Mouse (Mus musculus) limb, embryonic 12.5 days (tissue): ENCODE measurements at regions not wholly inside any gene's neighbourhood (a gene's known extent, or its start where the extent isn't known, plus 50 kb on each side); places are given as distances from the start of the nearest gene placed in this dataset.

Experiments used
- ATAC-seq: fragments of 200-750 bp; cut with Nextera tagmentation; 2 replicates; pipeline ENCODE4 v1.8.0; 2017; ENCODE audit warnings: low read depth, moderate TSS enrichment; ENCODE audit not compliant: insufficient number of reproducible peaks, insufficient read depth, low FRiP score, low TSS enrichment
- H3K27ac ChIP-seq: fragments of 300-500 bp; sonication (generic); 2 replicates; pipeline ENCODE4 v1.5.1; 2016; ENCODE audit warnings: mild to moderate bottlenecking, moderate library complexity
- H3K27me3 ChIP-seq: fragments of 300-500 bp; sonication (generic); 2 replicates; pipeline ENCODE4 v1.6.1; 2016; ENCODE audit warnings: mild to moderate bottlenecking, moderate library complexity
- H3K36me3 ChIP-seq: fragments of 300-500 bp; sonication (generic); 2 replicates; pipeline ENCODE4 v1.6.1; 2016; ENCODE audit warnings: mild to moderate bottlenecking, moderate library complexity
- H3K4me1 ChIP-seq: fragments of 300-500 bp; sonication (generic); replicated peaks from 2 replicates; pipeline ENCODE4 v1.6.1; 2016
- H3K4me2 ChIP-seq: fragments of 300-500 bp; sonication (generic); 2 replicates; pipeline ENCODE4 v1.6.1; 2016; ENCODE audit warnings: mild to moderate bottlenecking, moderate library complexity
- H3K4me3 ChIP-seq: fragments of 300-500 bp; sonication (generic); replicated peaks from 2 replicates; pipeline ENCODE4 v1.5.1; 2016; ENCODE audit warnings: mild to moderate bottlenecking
- H3K9ac ChIP-seq: fragments of 300-500 bp; sonication (generic); replicated peaks from 2 replicates; pipeline ENCODE4 v1.6.1; 2016; ENCODE audit warnings: mild to moderate bottlenecking, moderate library complexity
- H3K9me3 ChIP-seq: fragments of 300-500 bp; sonication (generic); 2 replicates; pipeline ENCODE4 v1.6.1; 2016; ENCODE audit warnings: mild to moderate bottlenecking, moderate library complexity
- WGBS: fragments of 180-500 bp; shearing (Covaris S2); methylation state at CpG from one replicate; pipeline ENCODE4 v1.1.7; 2016; 5-methylcytosine and 5-hydroxymethylcytosine counted together

DNA sequence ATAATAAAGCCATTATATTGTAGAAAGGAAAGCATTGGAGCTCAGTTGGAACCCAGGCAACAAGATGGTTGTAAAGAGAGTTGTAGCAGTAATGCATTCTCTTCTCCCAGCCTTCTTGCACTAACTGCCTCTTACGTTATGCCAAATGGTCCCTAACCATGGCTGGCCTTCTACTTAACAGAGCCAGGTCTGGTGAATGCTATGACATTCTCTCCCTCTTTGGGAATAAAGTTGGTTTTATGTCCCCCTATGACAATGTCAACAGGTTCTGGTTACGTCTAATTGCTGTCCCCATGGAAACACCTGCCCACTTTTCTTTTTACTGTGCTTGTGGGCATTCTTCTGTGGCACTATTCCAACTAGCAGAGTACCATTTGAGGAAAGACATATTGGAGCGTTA, 126.4 kb upstream of the Npvf start:
- no peak overlapping the region for H3K27ac ChIP-seq
- H3K4me1 ChIP-seq, result peaks cover 37% of the 10 kb centered on the region
- no peaks in the 10 kb centered on the region for H3K36me3 ChIP-seq
- H3K9me3 ChIP-seq, result no peaks in the 10 kb centered on the region
- H3K9ac ChIP-seq, result no peak overlapping the region
- no peak overlapping the region for H3K4me3 ChIP-seq
- peaks cover 16% of the 10 kb centered on the region; the same call in 1 of the 2 replicates for H3K27me3 ChIP-seq
- WGBS, result 60% methylated on average over 3 of the region's 3 CpGs
- H3K4me2 ChIP-seq, result no peak overlapping the region
- ATAC-seq, result peak; percentile 52; the same call in 1 of the 2 replicates

DNA sequence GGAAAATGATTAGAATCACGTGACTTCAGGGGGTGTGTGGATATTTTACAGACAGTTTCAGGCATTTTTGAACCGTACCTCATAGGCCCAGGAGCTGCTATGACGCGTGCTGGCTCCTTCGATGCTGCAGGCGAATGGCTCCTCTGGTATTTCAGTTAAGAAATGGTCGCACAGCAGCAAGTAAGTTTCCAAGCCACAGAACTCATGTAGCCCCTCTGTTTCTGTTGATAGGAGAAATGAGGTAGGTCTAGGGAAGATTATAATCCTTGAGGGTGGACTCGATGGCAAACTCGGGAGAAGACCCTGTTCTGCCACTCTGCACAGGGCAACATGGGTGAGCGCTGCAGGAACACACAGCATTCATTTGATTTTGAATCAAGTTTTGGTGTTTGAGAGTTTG, 127.0 kb upstream of the Npvf start:
- H3K36me3 ChIP-seq, result no peaks in the 10 kb centered on the region
- WGBS, result 75% methylated on average over 10 of the region's 10 CpGs
- H3K27me3 ChIP-seq, result peaks cover 14% of the 10 kb centered on the region; the same call in 1 of the 2 replicates
- H3K27ac ChIP-seq, result peak overlapping the region; percentile 47; the same call in 1 of the 2 replicates
- peaks cover 32% of the 10 kb centered on the region for H3K4me1 ChIP-seq
- no peak overlapping the region for H3K4me3 ChIP-seq
- H3K9me3 ChIP-seq, result no peaks in the 10 kb centered on the region
- no peak for ATAC-seq
- H3K4me2 ChIP-seq, result no peak overlapping the region
- no peak overlapping the region for H3K9ac ChIP-seq

DNA sequence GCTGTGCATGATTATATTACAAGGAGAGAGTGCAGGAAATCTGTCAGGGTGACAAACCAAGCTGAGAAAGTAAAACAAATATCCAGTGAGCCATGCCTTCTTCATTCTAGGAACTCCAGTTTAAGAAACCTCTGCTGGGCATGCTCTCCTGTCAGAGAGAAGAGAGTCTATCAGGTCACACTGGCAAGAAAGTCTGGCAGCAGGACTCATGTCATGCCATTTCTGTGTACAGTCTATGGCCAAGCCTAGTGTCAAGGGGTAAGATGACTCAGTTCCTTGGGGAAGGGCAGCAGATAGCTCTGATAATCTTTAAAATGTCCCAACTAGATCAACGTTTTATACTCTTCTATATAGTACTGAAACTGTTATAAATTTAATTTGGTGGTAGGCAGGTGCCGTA, 128.0 kb upstream of the Npvf start:
- Histone ChIP-seq H3K4me1 (peaks cover 22% of the 10 kb centered on the region), H3K9me3 (no peaks in the 10 kb centered on the region), H3K27me3 (peaks cover 14% of the 10 kb centered on the region; the same call in 1 of the 2 replicates), H3K27ac (no peak overlapping the region), H3K9ac (no peak overlapping the region), H3K36me3 (no peaks in the 10 kb centered on the region), H3K4me3 (no peak overlapping the region), H3K4me2 (no peak overlapping the region)
- WGBS, result 78% methylated on average over 2 of the region's 2 CpGs
- no peak for ATAC-seq

DNA sequence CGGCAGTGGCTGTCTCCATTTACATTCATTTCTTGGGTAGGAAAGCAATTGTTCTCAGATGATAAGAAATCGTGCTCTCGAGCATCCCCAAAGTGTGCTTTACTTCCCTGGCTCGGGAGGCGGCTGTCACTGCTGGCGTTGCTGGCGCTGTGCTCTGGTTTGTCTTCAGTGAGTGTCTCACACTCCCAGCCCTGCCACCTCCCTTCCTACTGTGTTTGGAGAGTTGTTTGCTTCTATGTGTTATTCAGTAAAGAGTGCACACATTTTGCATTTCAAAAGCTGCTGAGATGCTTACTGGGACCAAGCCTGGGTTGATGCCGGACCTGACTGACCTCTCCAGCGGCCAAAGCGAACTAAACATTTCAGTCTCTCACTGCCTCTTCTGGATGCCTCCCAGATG, 129.3 kb upstream of the Npvf start:
- no peak overlapping the region for H3K27ac ChIP-seq
- 79% methylated on average over 10 of the region's 10 CpGs for WGBS
- peaks cover 14% of the 10 kb centered on the region; the same call in 1 of the 2 replicates for H3K27me3 ChIP-seq
- no peak overlapping the region for H3K4me3 ChIP-seq
- no peak overlapping the region for H3K4me2 ChIP-seq
- no peaks in the 10 kb centered on the region for H3K9me3 ChIP-seq
- ATAC-seq, result no peak
- H3K4me1 ChIP-seq, result peaks cover 10% of the 10 kb centered on the region; the same call in 1 of the 2 replicates
- no peaks in the 10 kb centered on the region for H3K36me3 ChIP-seq
- H3K9ac ChIP-seq, result no peak overlapping the region

DNA sequence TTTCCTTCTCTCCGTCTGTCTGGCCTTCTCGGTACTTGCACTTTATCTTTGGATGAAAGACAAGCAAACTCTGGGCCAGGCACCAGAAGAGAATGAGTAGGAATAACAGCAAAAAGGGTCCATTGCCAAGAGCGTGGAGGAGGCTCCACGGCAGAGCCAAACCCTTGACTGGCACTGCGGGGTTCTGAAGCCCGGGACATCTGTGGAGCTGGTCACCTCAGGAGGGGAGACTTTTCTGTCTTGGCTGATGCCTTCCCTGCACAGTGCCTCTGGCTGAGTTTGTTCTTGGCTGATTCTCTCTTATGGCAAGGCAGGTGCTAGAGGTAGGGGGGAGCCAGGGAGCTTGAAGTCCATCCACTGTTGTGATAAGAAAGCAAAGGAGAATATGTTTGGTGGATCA, 130.1 kb upstream of the Npvf start:
- H3K9me3 ChIP-seq, result no peaks in the 10 kb centered on the region
- H3K4me2 ChIP-seq, result no peak overlapping the region
- H3K4me3 ChIP-seq, result no peak overlapping the region
- no peak overlapping the region for H3K27ac ChIP-seq
- H3K27me3 ChIP-seq, result peaks cover 14% of the 10 kb centered on the region; the same call in 1 of the 2 replicates
- no peak overlapping the region for H3K9ac ChIP-seq
- 90% methylated on average over 6 of the region's 6 CpGs for WGBS
- peaks cover 10% of the 10 kb centered on the region; the same call in 1 of the 2 replicates for H3K4me1 ChIP-seq
- no peaks in the 10 kb centered on the region for H3K36me3 ChIP-seq
- no peak for ATAC-seq

DNA sequence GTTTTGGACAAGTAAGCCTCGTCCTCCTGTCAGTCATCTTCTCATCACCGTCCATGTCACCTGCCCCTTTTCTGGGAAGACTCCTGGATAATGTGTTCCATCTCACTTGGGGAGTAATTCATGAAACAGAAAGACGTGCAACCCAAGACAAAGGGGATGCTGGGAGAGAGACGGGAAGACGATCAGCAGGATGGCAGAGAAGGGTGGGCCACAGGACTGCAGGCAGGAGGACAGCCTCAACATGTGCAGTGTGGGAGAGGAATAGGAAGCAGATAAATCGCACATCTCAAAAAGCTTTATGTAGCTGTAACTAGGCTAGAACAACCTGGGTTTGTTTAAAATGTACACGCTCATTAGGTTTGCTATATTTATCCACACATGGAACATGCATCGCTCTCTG, 133.4 kb upstream of the Npvf start:
- 89% methylated on average over 8 of the region's 8 CpGs for WGBS
- H3K36me3 ChIP-seq, result no peaks in the 10 kb centered on the region
- no peak for ATAC-seq
- H3K27ac ChIP-seq, result no peak overlapping the region
- peaks cover 14% of the 10 kb centered on the region; the same call in 1 of the 2 replicates for H3K27me3 ChIP-seq
- no peak overlapping the region for H3K4me2 ChIP-seq
- H3K9me3 ChIP-seq, result no peaks in the 10 kb centered on the region
- no peaks in the 10 kb centered on the region for H3K4me1 ChIP-seq
- no peak overlapping the region for H3K9ac ChIP-seq
- H3K4me3 ChIP-seq, result no peak overlapping the region

DNA sequence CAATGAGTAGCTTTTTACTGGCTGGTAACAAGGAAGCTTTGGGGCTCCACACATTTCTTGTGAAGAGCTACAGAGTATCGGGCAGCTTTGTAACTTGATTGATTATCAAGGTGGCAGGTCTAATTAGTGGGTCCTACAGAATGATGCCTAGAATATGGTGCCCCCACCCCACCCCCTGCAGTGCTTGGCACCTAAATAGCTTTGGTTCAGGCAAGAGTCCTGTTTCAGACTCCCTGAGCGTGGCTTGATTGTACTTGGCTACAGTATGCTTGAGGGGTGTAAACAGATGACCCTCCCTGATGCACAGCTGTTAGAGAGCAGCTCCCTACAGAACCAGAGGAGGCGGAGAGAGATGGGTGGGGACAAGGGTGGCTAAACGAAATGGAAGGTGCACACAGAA, 145.7 kb upstream of the Npvf start:
- H3K4me2 ChIP-seq, result no peak overlapping the region
- H3K4me1 ChIP-seq, result peaks cover 18% of the 10 kb centered on the region
- H3K9me3 ChIP-seq, result no peaks in the 10 kb centered on the region
- H3K9ac ChIP-seq, result no peak overlapping the region
- no peaks in the 10 kb centered on the region for H3K36me3 ChIP-seq
- H3K4me3 ChIP-seq, result no peak overlapping the region
- WGBS, result 37% methylated on average over 4 of the region's 4 CpGs
- no peak for ATAC-seq
- H3K27ac ChIP-seq, result no peak overlapping the region
- H3K27me3 ChIP-seq, result peaks cover 38% of the 10 kb centered on the region

DNA sequence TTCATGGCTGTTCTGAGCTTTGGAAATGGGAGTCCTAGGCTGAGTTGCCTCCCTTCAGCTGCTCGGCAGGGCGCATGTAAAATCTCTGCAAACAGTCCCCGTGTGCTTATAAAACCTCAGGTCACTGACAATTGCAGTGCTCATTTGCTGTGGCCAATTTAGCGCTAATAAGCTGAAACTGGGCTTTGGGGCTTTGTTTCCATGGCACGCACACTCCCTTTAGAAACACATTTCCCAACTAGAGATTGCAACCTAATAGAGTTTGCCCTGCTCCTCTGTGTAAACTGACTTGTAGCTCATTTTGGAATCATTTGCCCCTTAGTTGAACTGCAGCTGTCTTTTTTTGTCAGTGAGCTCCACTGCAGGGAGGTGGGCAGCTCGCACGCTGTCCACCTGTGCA, 148.7 kb upstream of the Npvf start:
- Histone ChIP-seq H3K4me2 (no peak overlapping the region), H3K4me1 (peaks cover 20% of the 10 kb centered on the region), H3K27me3 (peaks cover 56% of the 10 kb centered on the region), H3K9ac (no peak overlapping the region), H3K9me3 (no peaks in the 10 kb centered on the region), H3K4me3 (no peak overlapping the region), H3K36me3 (no peaks in the 10 kb centered on the region), H3K27ac (peak overlapping the region; percentile 7; the same call in 1 of the 2 replicates)
- whole genome bisulfite sequencing, result 35% methylated on average over 7 of the region's 7 CpGs
- no peak for ATAC-seq

DNA sequence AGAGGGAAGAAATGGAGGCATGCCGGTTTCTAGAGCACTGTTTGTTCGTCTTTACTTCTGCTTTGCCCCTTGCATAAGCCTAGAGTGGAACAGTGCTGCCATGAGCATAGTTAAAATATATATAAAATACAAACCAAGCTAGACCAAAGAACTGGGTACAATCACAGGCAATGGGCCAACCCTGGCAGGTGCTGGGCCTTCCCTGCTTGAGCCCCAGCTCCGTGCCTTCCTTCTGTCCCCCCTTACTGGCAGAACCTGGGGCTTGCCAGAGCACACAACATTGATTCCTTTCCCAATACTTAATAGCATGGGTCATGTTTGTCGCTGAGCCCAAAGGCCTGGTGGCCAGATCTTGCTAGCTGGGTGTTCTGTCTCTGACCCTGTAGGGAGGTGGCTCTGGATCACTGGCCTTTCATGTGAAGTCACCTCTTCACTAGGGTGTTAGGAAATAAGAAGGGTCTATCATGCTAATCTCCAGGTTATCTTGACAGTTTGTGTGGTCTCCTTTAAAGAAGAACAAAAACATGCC, 150.3 kb upstream of the Npvf start:
- Histone ChIP-seq H3K9ac (no peak overlapping the region), H3K4me3 (no peak overlapping the region), H3K27me3 (peaks cover 54% of the 10 kb centered on the region), H3K36me3 (no peaks in the 10 kb centered on the region), H3K4me2 (no peak overlapping the region), H3K9me3 (no peaks in the 10 kb centered on the region), H3K4me1 (peaks cover 34% of the 10 kb centered on the region), H3K27ac (no peak overlapping the region)
- no peak for ATAC-seq
- 83% methylated on average over 4 of the region's 4 CpGs for WGBS

DNA sequence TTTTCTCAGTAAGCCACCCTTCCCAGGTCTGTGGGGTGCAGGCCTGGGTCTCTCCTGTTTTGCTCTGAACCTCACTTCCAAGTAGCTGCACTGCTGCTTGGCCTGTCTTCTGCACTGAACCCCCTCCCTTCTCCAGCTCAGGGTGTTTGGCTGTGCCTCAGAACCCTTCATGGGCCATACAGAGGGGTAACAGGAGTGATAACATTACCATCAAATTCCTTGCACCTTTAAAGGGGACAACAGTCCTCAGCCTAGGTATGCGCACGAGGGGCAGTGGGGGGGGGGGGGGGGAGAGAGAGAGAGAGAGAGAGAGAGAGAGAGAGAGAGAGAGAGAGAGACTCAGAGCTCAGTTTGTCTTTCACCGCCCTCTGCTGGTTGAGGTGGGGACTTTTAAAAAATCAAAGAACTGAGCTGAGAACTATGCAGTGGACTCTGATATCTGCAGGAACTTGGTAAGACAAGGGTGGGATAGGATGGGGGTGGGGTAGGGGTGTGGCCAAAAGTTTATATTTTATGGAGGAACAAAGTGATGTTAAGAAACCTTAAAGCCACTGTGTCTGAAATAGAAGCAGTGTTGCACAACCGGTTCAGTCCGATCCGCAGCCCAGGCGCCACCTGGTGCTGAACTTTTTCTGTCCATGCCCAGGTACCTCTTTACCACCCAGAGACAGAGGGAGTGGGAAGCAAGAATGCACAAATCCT, 152.3 kb upstream of the Npvf start:
- Histone ChIP-seq H3K4me2 (no peak overlapping the region), H3K9me3 (no peaks in the 10 kb centered on the region), H3K4me3 (no peak overlapping the region), H3K36me3 (no peaks in the 10 kb centered on the region), H3K9ac (no peak overlapping the region), H3K27ac (no peak overlapping the region), H3K27me3 (peaks cover 43% of the 10 kb centered on the region), H3K4me1 (peaks cover 42% of the 10 kb centered on the region)
- no peak; the same call in 1 of the 2 replicates for ATAC-seq
- WGBS, result 17% methylated on average over 7 of the region's 7 CpGs

DNA sequence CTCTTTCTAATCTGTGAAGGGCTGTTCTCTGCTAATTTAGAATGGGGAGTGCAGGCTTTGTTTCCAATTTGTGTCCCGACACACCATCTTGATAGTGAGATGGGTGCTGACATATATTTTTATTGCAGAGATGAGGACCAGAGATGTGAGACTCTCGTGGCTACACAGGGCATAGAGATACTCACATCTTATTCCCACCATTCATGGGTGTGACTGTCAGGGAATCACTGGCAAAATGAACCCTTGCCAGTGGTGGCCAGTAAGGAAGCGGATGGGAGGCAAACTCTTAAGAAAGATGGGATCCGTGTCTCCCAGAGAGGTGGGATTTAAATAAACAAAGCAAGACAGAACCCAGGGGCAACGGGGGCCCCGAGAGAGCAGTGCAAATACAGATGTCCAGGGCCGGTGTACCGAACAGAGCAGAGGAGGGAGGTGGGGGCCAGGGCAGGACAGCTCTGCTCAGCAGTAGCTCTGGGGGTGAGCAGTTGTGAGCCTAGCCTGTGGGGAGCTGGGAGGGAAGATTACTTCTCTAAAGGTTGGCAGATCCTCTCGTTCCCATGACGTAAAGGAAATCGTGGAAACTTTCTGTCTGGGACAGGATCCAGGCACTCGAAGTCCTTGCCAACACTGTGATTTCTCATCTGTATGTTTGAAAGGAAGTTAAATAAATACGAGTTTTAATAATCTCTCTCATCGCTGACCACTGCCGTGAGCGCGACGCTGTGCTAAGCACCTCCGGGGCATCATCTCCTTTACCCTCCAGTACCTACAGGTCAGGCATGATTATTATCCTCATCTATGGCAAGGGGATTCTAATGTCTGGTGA, 153.2 kb upstream of the Npvf start:
- Histone ChIP-seq H3K27me3 (peaks cover 43% of the 10 kb centered on the region), H3K9ac (no peak overlapping the region), H3K27ac (no peak overlapping the region), H3K4me1 (peaks cover 45% of the 10 kb centered on the region), H3K36me3 (no peaks in the 10 kb centered on the region), H3K4me3 (no peak overlapping the region), H3K4me2 (no peak overlapping the region), H3K9me3 (no peaks in the 10 kb centered on the region)
- WGBS, result 69% methylated on average over 19 of the region's 19 CpGs
- ATAC-seq, result no peak
